In the genomic region with DNA sequence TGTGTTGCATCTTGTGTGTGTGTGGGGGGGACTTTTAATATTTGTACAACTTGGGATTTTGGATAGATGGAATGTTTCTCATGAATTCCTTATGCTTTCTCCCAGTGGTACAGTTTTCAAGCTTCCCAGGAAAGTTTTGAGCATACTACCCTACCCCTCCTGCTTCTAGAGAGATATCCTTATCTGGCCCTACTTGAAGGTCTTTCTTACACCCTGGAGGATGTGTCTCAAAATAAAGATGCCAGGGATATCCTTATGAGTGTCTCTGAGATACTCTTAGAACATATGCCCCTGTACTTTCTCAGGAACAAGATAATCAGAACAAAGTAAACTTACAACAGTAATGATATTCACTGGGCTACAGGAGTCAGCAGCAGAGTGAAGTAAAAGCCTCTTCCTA, we compare ENCODE assay signal across 16 mouse cellular contexts.
"Had no signal": no experiment of that assay in that cellular context is flagged by ENCODE, and none has a peak within 500 bp of the region (broad histone marks: within the 10 kb centered on the region; RNA-seq: fewer than 3 reads in every experiment).

No protein-coding gene starts in this region.

- H3K36me3 ChIP-seq: lung, embryonic 15.5 days; midbrain, embryonic 10.5 days; midbrain, embryonic 12.5 days; midbrain, embryonic 15.5 days; neural tube, embryonic 12.5 days; stomach, embryonic 15.5 days had no signal

- H3K4me2 ChIP-seq: lung, embryonic 15.5 days; midbrain, embryonic 12.5 days; midbrain, embryonic 15.5 days; neural tube, embryonic 12.5 days; stomach, embryonic 15.5 days had no signal

- H3K27ac ChIP-seq: lung, embryonic 15.5 days; macrophage; midbrain, embryonic 10.5 days; midbrain, embryonic 12.5 days; midbrain, embryonic 15.5 days; neural tube, embryonic 12.5 days; stomach, embryonic 15.5 days; stomach, postnatal 0 days had no signal

- ATAC-seq: lung, postnatal 0 days; midbrain, embryonic 15.5 days had no signal

- H3K9ac ChIP-seq: lung, embryonic 15.5 days; midbrain, embryonic 12.5 days; midbrain, embryonic 15.5 days; neural tube, embryonic 12.5 days; stomach, embryonic 15.5 days had no signal

- H3K4me3 ChIP-seq: lung, embryonic 15.5 days; megakaryocyte, embryonic 14.5 days; midbrain, embryonic 10.5 days; midbrain, embryonic 12.5 days; midbrain, embryonic 15.5 days; neural tube, embryonic 12.5 days; stomach, embryonic 15.5 days had no signal

- DNase-seq: lung, adult 2 months; lung, postnatal 14 days; lung, postnatal 36 days; right cerebral cortex, postnatal 14 days; thymus, adult 2 months; thymus, postnatal 36 days had no signal

- H3K9me3 ChIP-seq: lung, embryonic 15.5 days; megakaryocyte, embryonic 14.5 days; midbrain, embryonic 10.5 days; midbrain, embryonic 12.5 days; midbrain, embryonic 15.5 days; neural tube, embryonic 12.5 days; stomach, embryonic 15.5 days had no signal

- H3K4me1 ChIP-seq: lung, embryonic 15.5 days; megakaryocyte, embryonic 14.5 days; midbrain, embryonic 12.5 days; midbrain, embryonic 15.5 days; neural tube, embryonic 12.5 days; stomach, embryonic 15.5 days had no signal

- H3K27me3 ChIP-seq: lung, embryonic 15.5 days; megakaryocyte, embryonic 14.5 days; midbrain, embryonic 12.5 days; midbrain, embryonic 15.5 days; neural tube, embryonic 12.5 days; stomach, embryonic 15.5 days had no signal
